Mouse (Mus musculus): ENCODE data around the gene Btbd11. TPM values are rescaled to one million over a fixed set of nuclear protein-coding genes. Genes with fewer than 3 reads are reported as not detected.

Btbd11 gene
- polyA plus RNA-seq, 1 experiment from 2014 or later: 5.5 TPM

GRCm38 (mm10) chr10:85598093-85598599 is 211.5 kb downstream of the Btbd11 start:
- H3K27ac ChIP-seq (replicated peaks): peak overlapping the region; percentile 83
- no peak for DNase-seq (ENCODE audit: low spot score)
- WGBS: 47% methylated on average over 9 of the region's 9 CpGs
- peaks cover 22% of the 10 kb centered on the region for H3K27me3 ChIP-seq (replicated peaks; ENCODE audit: low read depth, poor library complexity, severe bottlenecking)
- no peaks in the 10 kb centered on the region for H3K36me3 ChIP-seq (replicated peaks)
- peaks cover 14% of the 10 kb centered on the region for H3K4me1 ChIP-seq
- no peaks in the 10 kb centered on the region for H3K9me3 ChIP-seq
- H3K4me3 ChIP-seq: peak overlapping the region; percentile 66

GRCm38 (mm10) chr10:85598603-85599542 is 212.3 kb downstream of the Btbd11 start:
- peak; percentile 67 for DNase-seq (ENCODE audit: low spot score)
- Histone ChIP-seq H3K9me3 (no peaks in the 10 kb centered on the region), H3K4me3 (peak overlapping the region; percentile 66), H3K27ac (replicated peaks) (peak overlapping the region; percentile 83), H3K4me1 (peaks cover 14% of the 10 kb centered on the region), H3K36me3 (replicated peaks) (no peaks in the 10 kb centered on the region), H3K27me3 (replicated peaks; ENCODE audit: low read depth, poor library complexity, severe bottlenecking) (peaks cover 22% of the 10 kb centered on the region)
- WGBS: 2% methylated on average over 41 of the region's 41 CpGs

DNA sequence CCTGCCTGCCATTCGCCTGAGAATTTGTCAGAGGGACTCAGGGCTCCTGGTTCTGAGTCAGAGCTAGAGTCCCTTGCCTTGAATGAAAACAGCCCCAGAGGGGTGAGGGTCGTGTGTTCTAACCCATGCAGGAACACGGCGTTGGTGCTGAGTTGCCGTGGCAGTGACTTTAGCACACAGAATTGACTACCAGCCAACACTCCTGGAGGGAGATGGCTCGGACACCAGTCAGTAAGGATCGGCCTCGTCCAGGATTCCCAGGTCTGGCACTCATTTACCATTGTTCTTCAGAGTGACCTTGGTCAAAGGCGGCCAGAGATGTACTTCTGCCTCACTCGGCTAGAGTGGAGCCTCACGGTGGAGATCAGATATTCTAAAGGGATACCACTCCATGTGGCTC is 215.9 kb downstream of the Btbd11 start:
- Histone ChIP-seq H3K27me3 (replicated peaks; ENCODE audit: low read depth, poor library complexity, severe bottlenecking) (peaks cover 22% of the 10 kb centered on the region), H3K4me3 (no peak overlapping the region), H3K4me1 (peaks cover 20% of the 10 kb centered on the region), H3K36me3 (replicated peaks) (no peaks in the 10 kb centered on the region), H3K9me3 (no peaks in the 10 kb centered on the region), H3K27ac (replicated peaks) (no peak overlapping the region)
- 86% methylated on average over 11 of the region's 11 CpGs for WGBS
- no peak for DNase-seq (ENCODE audit: low spot score)

DNA sequence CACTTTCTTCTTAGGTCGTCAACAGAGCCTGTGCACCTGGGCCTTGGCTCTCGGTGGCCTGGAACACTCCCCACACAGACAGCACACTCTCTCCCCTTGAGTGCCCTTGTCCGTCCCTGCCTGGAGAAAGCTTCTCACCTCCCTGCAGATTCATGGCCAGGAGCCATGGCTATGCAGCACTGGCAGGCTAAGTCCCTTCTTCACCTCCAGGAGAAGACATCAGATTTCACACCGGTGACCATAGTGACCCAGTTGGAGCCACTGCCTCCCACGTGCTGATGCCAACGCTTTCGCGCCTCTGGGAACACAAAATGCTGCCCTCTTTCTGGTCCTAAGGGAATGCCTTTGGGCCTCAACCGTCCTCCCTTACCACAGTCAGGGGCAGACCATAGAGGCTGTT is 217.9 kb downstream of the Btbd11 start:
- H3K4me3 ChIP-seq: no peak overlapping the region
- no peaks in the 10 kb centered on the region for H3K36me3 ChIP-seq (replicated peaks)
- peaks cover 6% of the 10 kb centered on the region; the same call in 1 of the 2 replicates for H3K4me1 ChIP-seq
- no peaks in the 10 kb centered on the region for H3K9me3 ChIP-seq
- no peak overlapping the region for H3K27ac ChIP-seq (replicated peaks)
- 78% methylated on average over 9 of the region's 9 CpGs for WGBS
- peaks cover 7% of the 10 kb centered on the region; the same call in 1 of the 2 replicates for H3K27me3 ChIP-seq (replicated peaks; ENCODE audit: low read depth, poor library complexity, severe bottlenecking)
- DNase-seq (ENCODE audit: low spot score): no peak

DNA sequence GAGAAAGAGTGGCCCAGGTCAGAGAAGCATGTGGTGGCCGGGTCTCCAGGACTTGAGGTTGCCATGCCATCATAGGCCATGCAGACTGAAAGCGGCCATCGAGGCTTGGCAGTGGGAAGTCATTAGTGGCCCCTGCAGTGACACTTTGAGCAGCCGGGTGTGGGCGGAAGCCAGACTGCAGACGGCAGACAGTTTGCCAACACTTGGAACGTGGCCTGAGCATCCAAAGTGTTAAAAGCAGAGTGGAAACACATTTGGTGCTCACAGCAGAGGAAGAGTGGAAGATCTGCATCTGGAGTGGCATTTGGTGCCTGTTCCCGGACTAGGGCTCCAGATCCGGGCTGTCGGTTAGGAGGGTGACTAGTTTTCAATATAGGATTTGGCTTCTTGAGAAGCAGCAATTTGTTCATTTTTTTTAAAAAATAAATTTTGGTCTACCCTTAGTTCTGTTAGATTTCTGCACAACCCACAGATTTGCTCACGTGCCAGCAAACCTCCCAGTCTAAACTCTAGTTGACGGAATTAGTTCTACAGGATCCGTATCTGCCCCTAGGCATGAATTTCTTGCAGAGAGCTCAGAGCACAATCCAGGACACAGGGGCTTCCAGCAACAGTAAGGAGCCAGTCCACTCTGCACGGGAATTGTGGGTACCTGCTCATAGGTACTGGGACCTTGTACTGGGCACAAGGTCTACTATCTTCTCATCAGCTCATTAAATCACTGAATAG is 222.1 kb downstream of the Btbd11 start:
- no peaks in the 10 kb centered on the region for H3K9me3 ChIP-seq
- 88% methylated on average over 14 of the region's 14 CpGs for WGBS
- H3K4me1 ChIP-seq: peaks cover 6% of the 10 kb centered on the region; the same call in 1 of the 2 replicates
- H3K27me3 ChIP-seq (replicated peaks; ENCODE audit: low read depth, poor library complexity, severe bottlenecking): no peaks in the 10 kb centered on the region
- DNase-seq (ENCODE audit: low spot score): no peak
- H3K4me3 ChIP-seq: no peak overlapping the region
- H3K27ac ChIP-seq (replicated peaks): no peak overlapping the region
- H3K36me3 ChIP-seq (replicated peaks): no peaks in the 10 kb centered on the region

DNA sequence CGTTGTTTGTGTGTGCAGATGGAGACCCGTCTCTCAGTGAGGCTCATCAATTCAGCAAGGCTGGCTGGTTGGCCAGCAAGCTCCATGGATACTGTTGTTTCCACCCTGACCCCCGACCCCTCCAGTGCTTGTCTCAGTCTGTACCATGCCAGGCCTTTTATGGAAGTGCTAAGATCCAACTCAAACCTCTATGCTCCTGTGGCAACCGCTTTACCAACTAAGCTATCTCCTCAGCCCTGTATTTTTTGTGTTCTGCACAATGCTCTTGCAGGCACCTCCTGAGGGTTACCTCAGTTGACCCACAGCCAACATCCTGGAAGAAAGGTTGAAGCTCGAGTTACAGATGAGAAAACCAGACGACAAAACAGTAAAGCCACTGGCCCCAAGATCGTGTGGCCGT is 230.5 kb downstream of the Btbd11 start:
- WGBS: 62% methylated on average over 8 of the region's 8 CpGs
- no peak overlapping the region for H3K4me3 ChIP-seq
- H3K27ac ChIP-seq (replicated peaks): no peak overlapping the region

DNA sequence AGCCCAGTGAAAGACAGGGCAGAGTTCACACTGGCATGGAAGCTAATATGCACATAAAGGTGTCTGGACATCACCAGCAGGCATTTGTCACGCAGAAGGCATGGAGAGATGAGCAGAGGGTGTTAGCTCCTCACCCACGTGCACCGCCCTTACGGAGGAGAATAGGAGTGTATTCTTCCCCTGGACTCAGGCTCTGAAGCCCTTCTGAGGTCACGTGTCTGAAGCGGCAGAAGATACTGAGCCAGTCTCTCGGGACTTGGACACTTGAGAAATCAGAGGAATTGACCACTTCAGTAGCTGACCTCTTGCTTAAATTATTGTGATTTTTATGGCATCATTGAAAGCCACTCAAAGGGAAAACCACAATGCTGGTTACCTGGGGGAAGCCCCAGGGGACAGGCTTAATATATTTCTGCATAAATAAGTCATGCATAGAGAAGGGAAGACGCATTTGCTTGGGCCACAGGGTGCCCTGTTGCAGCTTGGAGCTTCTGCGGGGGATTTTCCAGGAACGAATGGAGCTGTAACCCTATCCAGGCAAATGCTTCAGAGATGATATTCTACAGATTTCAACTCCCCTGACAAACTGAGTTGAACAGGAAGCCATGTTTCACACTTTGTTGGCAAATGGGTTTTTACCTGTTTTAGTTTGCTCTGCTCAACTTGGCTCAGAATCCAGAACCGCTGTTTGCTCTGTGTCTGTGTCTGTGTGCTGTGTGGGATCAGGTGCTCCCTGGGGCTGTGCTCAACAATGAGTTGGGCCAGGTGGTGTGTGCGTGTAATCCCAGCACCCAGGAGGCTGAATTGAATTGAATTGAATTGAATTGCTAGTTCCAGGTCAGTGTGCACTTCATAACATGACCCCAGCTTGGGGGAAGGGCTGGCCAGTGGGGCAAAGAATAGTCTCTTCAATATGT is 231.1 kb downstream of the Btbd11 start:
- no peak for DNase-seq (ENCODE audit: low spot score)
- no peaks in the 10 kb centered on the region for H3K36me3 ChIP-seq (replicated peaks)
- WGBS: 74% methylated on average over 12 of the region's 12 CpGs
- no peaks in the 10 kb centered on the region for H3K9me3 ChIP-seq
- no peak overlapping the region for H3K4me3 ChIP-seq
- H3K27me3 ChIP-seq (replicated peaks; ENCODE audit: low read depth, poor library complexity, severe bottlenecking): no peaks in the 10 kb centered on the region
- peaks cover 18% of the 10 kb centered on the region for H3K4me1 ChIP-seq
- H3K27ac ChIP-seq (replicated peaks): no peak overlapping the region

More for the DNA sequence above, 230.5 kb downstream of the Btbd11 start:
- DNase-seq (ENCODE audit: low spot score): no peak
- H3K9me3 ChIP-seq: no peaks in the 10 kb centered on the region
- H3K36me3 ChIP-seq (replicated peaks): no peaks in the 10 kb centered on the region
- H3K27me3 ChIP-seq (replicated peaks; ENCODE audit: low read depth, poor library complexity, severe bottlenecking): no peaks in the 10 kb centered on the region
- H3K4me1 ChIP-seq: peaks cover 18% of the 10 kb centered on the region

GRCm38 (mm10) chr10:85621067-85621466 is 234.5 kb downstream of the Btbd11 start:
- 87% methylated on average over 6 of the region's 6 CpGs for WGBS
- H3K4me3 ChIP-seq: no peak overlapping the region
- H3K4me1 ChIP-seq: peaks cover 18% of the 10 kb centered on the region
- H3K27ac ChIP-seq (replicated peaks): no peak overlapping the region
- no peak for DNase-seq (ENCODE audit: low spot score)
- no peaks in the 10 kb centered on the region for H3K36me3 ChIP-seq (replicated peaks)
- no peaks in the 10 kb centered on the region for H3K9me3 ChIP-seq
- peaks cover 11% of the 10 kb centered on the region for H3K27me3 ChIP-seq (replicated peaks; ENCODE audit: low read depth, poor library complexity, severe bottlenecking)

GRCm38 (mm10) chr10:85624504-85625169 is 238.0 kb downstream of the Btbd11 start:
- Histone ChIP-seq H3K27ac (replicated peaks) (peak overlapping the region; percentile 67; the same call in 1 of the 2 replicates), H3K27me3 (replicated peaks; ENCODE audit: low read depth, poor library complexity, severe bottlenecking) (peaks cover 11% of the 10 kb centered on the region), H3K9me3 (no peaks in the 10 kb centered on the region), H3K4me3 (peak overlapping the region; percentile 59), H3K4me1 (no peaks in the 10 kb centered on the region), H3K36me3 (replicated peaks) (no peaks in the 10 kb centered on the region)
- 3% methylated on average over 31 of the region's 31 CpGs for WGBS
- DNase-seq (ENCODE audit: low spot score): peak; percentile 72

DNA sequence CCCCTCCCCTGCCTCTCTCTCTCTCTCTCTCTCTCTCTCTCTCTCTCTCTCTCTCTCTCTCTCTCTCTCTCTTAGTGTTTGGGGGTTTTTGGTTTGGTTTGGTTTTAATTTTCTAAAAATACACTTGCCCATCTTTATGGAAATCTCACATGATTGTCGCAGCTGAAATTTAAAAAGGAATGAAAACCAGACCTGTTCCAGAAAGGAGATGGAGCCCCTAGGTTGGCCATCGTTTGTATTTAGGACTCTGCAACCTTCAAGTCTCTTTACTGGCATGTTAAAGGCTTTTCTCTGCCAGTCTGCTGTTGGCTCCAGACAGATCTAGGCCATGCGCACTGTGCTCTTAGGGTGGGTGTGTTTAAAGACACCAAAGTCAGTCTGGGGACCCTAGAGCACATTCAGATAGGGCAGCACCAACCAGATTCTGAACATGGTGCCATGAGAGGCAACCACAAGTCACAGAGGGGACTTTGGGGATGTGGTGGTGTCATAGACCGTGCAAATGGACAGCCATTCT is 238.6 kb downstream of the Btbd11 start:
- Histone ChIP-seq H3K4me3 (peak overlapping the region; percentile 59), H3K27ac (replicated peaks) (no peak overlapping the region), H3K4me1 (no peaks in the 10 kb centered on the region), H3K36me3 (replicated peaks) (no peaks in the 10 kb centered on the region), H3K27me3 (replicated peaks; ENCODE audit: low read depth, poor library complexity, severe bottlenecking) (peaks cover 11% of the 10 kb centered on the region), H3K9me3 (no peaks in the 10 kb centered on the region)
- WGBS: 61% methylated on average over 4 of the region's 4 CpGs
- no peak for DNase-seq (ENCODE audit: low spot score)

- H3K36me3 ChIP-seq (replicated peaks): no peaks in the 10 kb centered on the region
- no peak overlapping the region for H3K4me3 ChIP-seq
- WGBS: 84% methylated on average over 10 of the region's 10 CpGs
- no peaks in the 10 kb centered on the region for H3K27me3 ChIP-seq (replicated peaks; ENCODE audit: low read depth, poor library complexity, severe bottlenecking)
- no peak for DNase-seq (ENCODE audit: low spot score)
- H3K9me3 ChIP-seq: no peaks in the 10 kb centered on the region
- H3K27ac ChIP-seq (replicated peaks): no peak overlapping the region
- no peaks in the 10 kb centered on the region for H3K4me1 ChIP-seq
Measured at GRCm38 (mm10) chr10:85632030-85632429, 245.4 kb downstream of the Btbd11 start.

Data from embryonic facial prominence, embryonic 10.5 days (tissue).